Mouse (Mus musculus) megakaryocyte-erythroid progenitor cell, adult 5-6 weeks (primary cell): ENCODE data around the gene Necab2. TPM values are rescaled to one million over a fixed set of nuclear protein-coding genes. Genes with fewer than 3 reads are reported as not detected.
A peak's percentile ranks its signal among the peaks of the same experiment; 100 is the strongest.

ENCODE experiments used
- ATAC-seq: replicated peaks from 2 replicates; pipeline ENCODE4 v1.8.0; 2016; ENCODE audit warnings: mild to moderate bottlenecking, inconsistent platforms; ENCODE audit not compliant: severe bottlenecking, poor library complexity, low FRiP score, low TSS enrichment
- total RNA-seq, 2 experiments: library from RNA; stranded (forward) in 1 of 2; stranded (reverse) in 1 of 2; fragments of 200-1000, 215-1000 nt in 1 of 2; fragments of >200 nt in 1 of 2; fragmentation: Nextera tagmentation in 1 of 2; gene quantifications; 2 replicates each; pipeline ENCODE4 v1.2.3; 2014 to 2017

Gene Necab2
- total RNA-seq, 2 experiments from 2014 or later, result not detected

DNA sequence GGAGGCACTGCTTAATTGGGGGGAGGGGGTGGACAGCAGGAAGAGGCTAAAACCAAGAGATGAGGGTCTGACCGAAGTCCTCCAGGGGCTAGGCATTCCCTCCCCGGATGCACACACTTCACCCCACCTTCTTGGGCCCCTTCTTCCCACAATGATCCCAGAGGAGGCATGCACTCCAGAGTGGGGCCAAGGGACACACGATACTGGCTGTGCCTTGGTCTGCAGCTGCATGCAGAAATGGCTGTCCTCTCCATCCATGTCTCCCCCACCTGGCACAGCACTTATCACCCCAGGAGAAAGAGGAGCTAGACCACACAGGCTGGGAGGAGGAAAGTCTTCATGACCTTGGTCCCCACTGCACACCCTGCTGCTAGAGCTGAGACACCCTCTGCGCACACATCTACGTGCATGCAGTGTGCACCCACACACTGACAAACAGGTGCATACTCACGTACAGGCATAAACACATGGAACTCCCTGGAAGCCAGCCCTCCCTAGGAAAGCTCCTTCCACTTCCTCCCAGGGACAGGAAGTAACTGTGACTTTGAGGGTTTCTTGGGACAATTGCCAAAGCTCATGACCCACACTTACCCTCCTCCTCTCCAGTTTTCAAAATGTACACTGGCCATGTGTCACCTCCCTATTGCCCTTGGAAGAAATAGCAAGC is 20.3 kb upstream of the Necab2 start:
- ATAC-seq, result no peak

DNA sequence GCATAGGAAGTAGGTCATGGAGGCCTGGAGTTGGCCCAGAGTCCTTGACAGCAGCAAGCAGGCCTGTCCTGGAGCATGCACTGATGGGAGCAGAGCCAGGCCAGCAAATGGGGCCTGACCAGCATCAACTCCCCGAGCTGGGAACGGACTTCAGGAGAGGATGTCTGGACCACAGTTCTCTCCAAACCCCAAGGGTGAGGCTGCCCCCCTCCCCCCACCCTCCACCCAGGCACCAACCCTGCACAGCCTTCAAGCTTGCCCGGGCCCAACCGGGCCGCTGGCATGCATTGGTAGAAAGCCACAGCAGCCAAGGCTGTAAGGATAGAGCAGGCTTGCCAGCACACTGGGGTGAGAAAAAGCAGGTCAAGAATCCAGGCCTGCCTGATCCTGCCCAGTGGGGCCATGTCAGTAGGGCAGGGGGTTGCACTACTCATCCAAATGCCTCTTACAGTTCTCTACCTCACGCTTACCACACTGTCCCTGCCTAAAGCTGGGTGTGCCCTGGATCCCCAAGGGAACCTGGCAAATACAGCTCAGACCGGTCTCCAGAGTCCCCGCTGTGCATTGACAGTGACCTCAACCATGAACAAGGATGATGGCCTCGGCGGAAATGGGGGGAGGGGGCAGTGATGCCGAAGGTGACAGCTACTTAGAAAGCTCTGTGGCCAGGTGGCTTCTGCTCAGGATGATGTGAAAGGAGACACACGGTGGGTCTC is 18.7 kb upstream of the Necab2 start:
- no peak for ATAC-seq

DNA sequence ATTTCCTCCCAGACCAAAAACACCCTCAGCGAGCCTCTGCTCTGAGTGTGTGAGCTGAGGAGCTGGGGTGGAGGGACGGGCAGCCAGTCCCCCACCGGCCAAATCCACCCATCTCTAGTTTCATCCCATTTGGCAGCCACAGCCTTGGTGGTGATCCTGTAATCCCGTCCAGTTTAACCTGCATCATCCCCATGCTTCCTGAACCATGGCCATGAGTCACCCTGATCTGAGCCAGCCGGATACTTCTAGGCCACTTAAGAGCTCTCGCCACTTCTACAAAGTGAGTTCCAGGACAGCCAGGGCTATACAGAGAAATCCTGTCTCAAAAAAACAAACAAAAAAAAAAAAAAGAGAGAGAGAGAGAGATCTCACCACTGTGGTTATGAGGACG is 18.2 kb upstream of the Necab2 start:
- ATAC-seq, result no peak

DNA sequence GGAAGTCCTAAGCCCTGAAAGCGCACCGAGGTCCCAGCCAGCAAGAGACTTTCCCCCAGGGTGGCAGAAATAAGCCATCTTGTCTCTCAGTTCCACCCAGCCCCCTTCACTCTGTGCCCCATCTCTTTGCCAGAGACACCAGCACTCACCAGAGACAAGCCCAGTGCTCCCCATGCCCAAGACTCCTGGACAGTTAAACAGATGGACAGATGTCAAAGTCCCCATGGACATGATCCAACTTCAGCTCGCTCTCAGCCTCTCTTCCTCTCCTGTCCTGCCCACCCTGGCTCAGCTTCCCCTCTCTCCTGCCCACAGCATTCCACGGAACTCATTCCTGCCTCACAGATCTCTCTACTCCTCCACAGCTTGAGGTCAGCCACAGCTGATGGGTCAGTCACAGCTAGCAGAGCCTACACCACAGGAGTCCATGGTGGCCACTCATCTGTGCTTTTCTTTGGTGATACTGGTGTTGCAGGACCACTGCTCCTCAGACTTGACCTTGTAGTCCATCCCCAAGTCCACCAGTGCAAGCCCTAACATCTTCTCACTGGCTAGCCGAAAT is 17.7 kb upstream of the Necab2 start:
- ATAC-seq, result no peak

DNA sequence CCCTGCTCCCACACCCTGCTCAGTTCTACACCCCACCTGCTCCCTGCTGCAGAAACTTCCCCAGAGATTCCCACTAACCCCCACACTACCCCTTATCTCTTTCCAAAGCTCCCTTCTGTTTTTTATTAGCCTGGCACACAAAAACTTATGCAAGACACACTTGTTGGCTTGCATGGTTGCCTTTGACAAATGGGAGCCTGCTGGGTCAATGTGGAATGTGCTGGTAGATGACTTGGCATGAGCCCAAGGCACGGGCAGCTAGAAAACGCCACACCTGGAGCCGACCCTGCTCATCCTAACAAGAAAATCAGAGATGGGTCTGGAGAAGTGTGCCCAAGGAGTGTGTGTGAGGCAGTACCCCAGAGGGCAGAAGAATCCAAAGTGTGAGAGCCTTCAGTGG is 17.0 kb upstream of the Necab2 start:
- no peak for ATAC-seq

DNA sequence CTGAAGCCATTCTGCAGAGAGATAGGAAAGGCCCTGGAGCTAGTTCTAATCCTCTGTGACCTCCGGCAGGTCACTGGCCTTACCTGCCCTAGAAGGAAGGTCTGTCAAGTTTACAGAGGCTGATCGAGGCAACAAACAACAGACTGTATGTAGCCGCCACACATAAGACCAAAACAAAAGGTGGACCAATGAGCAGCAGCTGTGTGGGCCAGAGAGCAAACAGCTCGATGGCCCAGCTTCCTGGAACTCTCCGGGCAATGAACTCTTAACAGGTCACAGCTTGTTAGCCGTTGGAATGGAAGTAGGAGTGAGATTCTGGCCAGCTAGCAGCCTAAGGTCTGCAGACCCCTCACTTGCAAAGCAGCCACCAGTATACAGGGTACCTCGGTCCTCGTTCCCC is 16.3 kb upstream of the Necab2 start:
- ATAC-seq, result no peak

DNA sequence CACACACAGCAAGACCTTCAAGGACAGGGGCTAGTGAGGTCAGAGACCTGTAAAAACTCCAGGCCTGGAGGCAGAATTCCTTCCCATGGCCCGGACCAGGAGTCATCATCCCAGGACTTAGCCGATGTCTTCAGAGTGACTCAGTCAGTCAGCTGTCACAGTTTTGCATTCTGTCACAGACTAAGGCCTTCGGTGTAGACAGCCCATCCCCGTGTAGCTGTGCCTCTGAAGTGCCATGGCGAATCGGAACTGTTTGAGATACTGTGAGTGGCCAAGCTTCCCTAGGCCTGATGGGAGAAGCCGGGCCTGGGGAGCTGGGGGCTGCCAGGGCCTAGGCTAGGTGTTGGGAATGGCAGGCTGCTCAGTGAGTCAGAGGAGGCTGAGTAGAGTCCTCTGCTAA is 15.8 kb upstream of the Necab2 start:
- no peak for ATAC-seq

DNA sequence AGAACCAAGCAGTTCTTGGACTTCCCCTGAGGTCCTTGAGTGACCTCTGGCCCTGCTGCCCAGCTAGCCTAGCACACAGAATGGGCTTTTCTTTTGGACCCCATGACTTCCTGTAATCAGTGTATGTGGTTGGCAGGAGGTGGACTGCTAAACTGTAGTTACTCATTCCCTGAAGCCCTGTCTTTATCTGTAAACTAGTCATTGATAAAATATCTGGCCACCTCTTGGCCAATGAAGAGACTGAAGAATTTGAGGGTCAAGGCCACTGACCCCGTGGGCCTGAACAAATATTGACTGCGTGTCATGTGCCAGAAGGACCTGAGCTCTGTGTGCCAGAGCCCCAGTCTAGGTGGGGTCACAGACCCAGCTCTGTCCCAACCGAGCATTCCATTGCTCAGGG is 14.1 kb upstream of the Necab2 start:
- no peak for ATAC-seq

DNA sequence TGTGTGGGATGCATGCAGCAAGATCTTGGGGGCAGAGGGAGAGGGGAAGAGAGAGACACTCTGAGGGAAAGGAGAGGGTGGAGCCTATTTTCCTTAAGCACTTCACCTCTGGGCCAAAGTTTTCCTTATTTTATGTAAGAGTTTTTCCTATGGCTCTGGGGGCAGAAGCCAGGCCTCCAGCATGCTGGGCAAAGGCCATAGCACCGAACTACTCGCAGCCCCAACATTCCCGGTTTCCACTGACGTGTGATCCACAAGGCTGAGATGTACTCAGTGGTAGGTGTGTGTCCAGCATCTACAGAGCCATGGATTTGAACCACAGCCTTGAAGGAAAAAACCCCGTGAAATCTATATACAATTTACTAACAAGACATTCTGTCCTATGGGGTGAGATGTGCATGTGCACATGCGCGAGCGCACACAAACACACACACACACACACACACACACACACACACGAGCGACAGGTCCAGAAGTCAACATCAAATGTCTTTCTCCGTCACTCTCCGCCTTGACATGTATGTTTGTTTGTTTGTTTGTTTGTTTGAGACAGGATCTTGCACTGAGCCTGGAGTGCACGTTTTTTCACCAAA is 12.8 kb upstream of the Necab2 start, which contains the start of gene Osgin1:
Osgin1 (plus strand) TSS at position 543 of the 593 bp plus-strand sequence.
- ATAC-seq, result no peak

DNA sequence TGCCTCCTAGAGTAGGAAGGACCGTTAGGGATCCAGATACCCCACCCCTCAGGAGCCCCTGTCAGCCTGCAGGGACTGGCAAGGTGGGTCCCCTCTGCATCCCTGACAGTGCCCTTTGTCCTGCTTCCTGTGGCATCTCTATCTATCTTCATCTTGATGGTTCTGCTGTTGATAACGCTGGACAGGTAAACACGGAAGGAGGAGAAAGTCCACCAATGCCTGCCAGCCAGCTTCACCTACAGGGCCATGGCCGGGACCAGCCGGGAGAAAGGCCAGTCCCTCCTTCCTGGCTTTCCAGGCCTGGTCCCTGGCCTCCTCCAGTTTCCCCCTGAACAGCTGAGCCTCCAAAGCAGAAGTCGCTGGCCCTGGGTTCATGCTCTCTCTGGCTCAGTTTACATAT is 11.9 kb upstream of the Necab2 start:
- ATAC-seq, result no peak

DNA sequence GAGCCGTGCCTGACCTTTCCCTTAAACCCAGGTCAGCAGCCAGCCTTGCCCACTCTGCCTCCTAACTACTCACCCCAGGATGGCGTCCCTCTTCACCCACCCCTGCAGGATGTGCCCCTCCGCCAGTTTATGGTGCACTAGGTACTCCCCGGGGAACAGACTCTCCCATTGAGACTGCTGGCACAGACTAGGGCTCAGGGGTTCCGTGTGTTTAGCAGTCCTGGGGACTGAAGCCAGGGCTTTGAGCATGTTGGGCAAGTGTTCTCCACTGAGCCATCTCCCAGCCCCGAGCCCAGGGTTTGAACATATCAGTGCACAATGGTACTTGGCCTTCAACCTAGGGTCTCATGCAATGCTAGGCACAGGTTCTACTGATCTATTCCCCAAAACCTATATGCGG is 11.0 kb upstream of the Necab2 start:
- ATAC-seq, result no peak

DNA sequence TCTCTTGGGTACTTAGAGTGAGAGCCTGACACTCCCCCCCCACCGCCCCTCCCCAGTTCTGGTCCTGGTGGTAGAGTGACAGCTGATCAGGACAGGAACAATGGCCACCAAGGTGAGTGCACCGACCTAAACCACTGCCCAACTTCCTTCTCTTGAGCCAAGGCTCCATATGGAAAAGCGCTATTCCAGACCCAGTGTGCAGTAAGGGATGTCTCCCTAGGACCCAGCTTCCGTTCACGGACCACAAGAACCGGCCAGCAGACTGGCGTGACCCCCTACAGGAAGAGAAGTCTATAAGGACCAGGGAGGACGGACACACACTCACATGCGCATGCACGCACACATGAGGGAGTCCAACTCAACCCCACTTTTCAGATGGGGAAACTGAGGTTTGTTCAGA is 10.2 kb upstream of the Necab2 start:
- no peak for ATAC-seq

DNA sequence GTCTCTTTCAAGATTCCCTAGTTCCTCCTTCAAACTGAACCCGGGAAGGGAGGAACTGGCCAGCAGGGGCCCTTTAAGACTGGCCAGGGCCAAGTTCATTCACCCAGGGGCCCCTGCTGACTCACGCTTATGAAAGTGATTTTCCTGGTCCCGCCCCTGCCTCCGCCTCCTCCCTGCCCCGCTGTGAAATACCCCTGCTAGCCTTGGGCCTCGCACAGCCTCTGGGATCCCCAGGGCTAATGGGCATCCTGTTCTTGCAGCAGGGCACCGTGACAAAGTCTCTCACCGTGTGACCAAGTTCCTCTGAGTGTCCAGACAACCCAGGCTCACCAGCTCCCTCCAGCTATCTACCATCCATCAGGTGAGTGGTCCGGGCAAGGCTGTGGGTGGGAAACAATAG is 9.6 kb upstream of the Necab2 start:
- ATAC-seq, result peak; percentile 48

DNA sequence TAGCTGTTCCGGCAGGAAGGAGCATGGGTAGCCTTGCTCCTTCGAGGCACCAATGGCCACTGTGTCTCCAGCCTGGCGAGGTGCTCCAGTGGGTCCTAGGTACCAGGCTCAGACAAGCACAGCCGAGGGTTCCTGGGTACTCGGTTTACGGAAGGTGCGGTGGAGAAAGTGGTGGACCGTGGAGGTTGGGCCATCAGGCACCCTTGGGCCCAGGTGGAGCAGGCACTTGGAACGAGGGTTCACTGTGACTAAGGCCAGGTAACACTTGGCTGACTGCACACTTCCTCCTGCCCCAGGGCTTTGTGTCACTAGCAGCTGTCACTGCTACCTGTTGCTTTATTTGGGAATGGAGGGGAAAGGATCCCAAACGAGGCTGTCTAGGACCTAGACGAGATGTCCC is 9.0 kb upstream of the Necab2 start:
- ATAC-seq, result no peak

DNA sequence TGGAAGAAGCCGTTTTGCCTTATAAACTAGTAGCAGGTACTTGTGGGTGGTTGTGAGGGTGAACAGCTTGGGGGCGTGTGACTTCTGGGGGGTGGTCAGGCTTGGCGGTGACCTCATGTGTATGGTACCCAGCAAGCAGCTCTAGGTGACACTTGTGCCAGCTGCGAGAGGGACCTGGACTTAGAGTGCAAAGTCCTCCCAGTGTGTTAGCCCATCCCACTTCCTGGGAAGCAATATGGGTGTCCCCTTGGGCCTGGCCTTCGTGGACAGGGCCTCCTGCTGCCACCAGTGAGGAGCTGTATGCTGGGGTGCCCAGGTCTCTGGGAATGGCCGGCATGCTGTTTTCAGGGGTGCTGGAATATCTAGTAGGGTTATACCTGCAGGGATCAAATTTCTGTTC is 7.6 kb upstream of the Necab2 start:
- no peak for ATAC-seq

DNA sequence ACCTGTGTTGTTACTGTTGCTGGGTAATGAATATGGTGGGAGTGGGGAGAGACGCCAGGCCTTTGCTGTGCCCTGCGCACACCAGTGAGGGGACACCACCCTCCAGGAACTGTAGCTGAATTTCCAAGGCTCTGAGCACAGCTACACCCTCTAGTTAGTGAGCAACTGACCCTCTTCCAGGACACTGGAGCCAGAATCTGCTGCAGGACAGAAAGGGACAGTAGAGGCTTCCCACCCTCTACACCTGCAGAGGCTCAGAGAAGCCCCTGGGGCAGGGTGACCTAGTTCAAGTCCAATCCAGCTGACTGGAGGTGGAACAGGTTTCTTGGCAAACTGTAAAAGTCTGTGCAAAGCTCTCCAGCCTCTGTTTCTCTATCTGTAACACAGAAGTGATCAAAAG is 7.1 kb upstream of the Necab2 start:
- ATAC-seq, result no peak

DNA sequence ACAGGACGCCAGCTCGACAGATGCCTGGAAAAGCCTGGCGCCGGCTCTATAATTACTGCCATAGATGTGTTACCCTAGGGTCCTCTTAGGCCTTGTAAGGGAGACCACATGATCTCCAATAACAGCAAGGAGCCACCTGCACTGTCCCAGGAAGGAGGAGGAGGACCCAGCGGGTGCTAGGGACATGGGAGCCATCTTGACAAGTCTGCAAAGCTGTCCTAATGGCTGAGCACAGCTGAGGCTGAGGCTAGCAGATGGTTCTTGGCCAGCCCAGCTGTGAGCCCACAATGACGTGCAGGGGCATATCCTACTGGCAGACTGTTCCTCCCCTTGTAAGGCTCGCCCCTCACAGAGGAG is 6.6 kb upstream of the Necab2 start:
- ATAC-seq, result no peak

DNA sequence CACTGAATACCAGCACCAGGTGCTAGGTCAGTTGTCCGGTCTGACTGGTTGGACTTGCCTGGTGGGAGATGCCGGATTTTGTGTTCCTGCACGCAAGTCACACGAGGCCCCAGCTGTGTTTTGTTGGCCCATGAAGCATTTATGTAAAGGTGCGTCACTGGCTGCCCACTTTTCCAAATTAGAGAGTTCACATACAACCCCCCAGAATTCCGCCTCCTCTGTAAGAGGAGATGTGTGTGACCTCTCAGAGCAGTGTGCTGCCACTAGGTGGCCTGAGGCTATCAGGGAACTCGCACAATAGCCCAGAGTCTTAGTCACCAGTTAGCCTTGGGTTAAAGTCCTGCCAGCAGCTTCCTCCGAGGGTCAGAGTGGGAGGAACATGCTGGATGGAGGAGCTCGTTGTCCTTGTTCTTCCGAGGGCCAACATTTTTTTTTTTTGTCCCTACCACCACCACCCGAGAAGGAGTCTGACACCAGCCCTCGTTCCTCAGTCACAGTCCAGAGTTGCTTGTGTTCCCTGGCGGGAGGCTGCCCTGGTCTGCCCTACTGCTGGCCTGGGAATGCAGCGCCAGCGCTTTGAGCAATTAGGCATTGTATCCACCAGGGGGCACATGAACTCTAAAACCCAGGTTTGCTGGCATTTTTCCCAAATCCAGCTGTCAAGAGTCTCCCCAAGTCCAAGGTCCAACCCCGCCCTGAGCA is 6.1 kb upstream of the Necab2 start:
- peak; percentile 61; the same call in 1 of the 2 replicates for ATAC-seq

DNA sequence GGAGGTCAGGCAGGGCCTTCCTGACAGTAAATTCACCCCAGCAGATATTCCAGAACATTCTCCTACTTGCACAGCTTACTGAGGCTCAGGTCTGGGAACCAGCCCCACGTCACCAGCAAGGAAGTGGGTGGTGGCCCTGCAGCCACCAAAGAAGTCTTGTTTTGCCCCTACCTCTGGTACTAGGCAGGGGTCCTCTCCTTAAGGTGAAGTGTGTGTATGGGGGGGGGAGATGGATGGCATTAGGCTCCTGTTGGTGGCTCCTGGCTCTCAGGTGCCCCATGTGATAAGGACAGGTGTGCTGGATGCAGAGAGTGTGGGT is 5.6 kb upstream of the Necab2 start:
- ATAC-seq, result 0 out of 2 replicates have a peak, but pooled peaks have one; percentile 38

DNA sequence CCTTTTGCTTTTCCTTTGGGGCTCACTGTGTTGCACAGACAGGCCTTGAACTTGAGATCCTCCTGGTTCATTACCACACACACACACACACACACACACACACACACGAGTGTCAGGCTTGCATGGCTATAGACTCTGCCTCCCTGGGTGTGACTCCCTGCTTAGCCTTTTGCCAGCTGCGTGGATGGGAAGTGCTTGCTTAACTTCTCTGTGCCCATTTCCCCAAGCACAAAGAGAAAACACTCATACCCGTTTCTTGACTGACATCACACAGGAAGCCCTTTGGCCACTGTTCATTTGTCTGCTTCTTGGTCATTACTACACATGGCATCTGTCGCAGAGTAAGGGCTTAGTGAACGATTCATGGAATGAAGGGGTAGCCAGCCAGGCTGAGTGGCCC is 4.5 kb upstream of the Necab2 start:
- ATAC-seq, result no peak
